Mouse (Mus musculus): ENCODE results near the gene Gna11.

The Gna11 gene

GRCm38 (mm10) chr10:81485060-81485449, 59.9 kb downstream of the Gna11 start:
- DNase-seq (ENCODE audit: low spot score): no peak

GRCm38 (mm10) chr10:81484441-81485059, 60.4 kb downstream of the Gna11 start:
- no peak for DNase-seq (ENCODE audit: low spot score)

GRCm38 (mm10) chr10:81483983-81484382, 61.0 kb downstream of the Gna11 start:
- no peak for DNase-seq (ENCODE audit: low spot score)

GRCm38 (mm10) chr10:81482533-81482889, 62.5 kb downstream of the Gna11 start, which contains the start of gene Celf5:
Gene Celf5, minus strand, starts transcription at chr10:81482709.
- peak; percentile 54 for DNase-seq (ENCODE audit: low spot score)

- no peak for DNase-seq (ENCODE audit: low spot score)
These were observed 63.1 kb downstream of the Gna11 start for GRCm38 (mm10) chr10:81481605-81482532.
